Mouse (Mus musculus) midbrain, embryonic 16.5 days (tissue): Measurements from ENCODE around the gene Atg10. TPM values are rescaled to one million over a fixed set of nuclear protein-coding genes. Genes with fewer than 3 reads are reported as not detected.

Source experiments
- ATAC-seq: fragments of 200-750 bp; cut with Nextera tagmentation; 2 replicates; pipeline ENCODE4 v1.8.0; 2017; ENCODE audit warnings: moderate TSS enrichment
- H3K27ac ChIP-seq: fragments of 300-500 bp; sonication (generic); 2 replicates; pipeline ENCODE4 v1.5.1; 2014; ENCODE audit warnings: mild to moderate bottlenecking, low read length, mixed read lengths
- H3K27me3 ChIP-seq: fragments of 300-500 bp; sonication (generic); 2 replicates; pipeline ENCODE4 v1.6.1; 2014; ENCODE audit warnings: low read depth, low read length, mixed read lengths; ENCODE audit not compliant: control insufficient read depth, insufficient read depth
- H3K36me3 ChIP-seq: fragments of 300-500 bp; sonication (generic); 2 replicates; pipeline ENCODE4 v1.6.1; 2014; ENCODE audit warnings: mild to moderate bottlenecking, low read length, moderate library complexity, mixed read lengths; ENCODE audit not compliant: control insufficient read depth, insufficient read depth
- H3K4me1 ChIP-seq: fragments of 300-500 bp; sonication (generic); 2 replicates; pipeline ENCODE4 v1.6.1; 2014; ENCODE audit warnings: mild to moderate bottlenecking, low read length, mixed read lengths; ENCODE audit not compliant: control insufficient read depth, insufficient read depth
- H3K4me2 ChIP-seq: fragments of 300-500 bp; sonication (generic); 2 replicates; pipeline ENCODE4 v1.6.1; 2014; ENCODE audit warnings: mild to moderate bottlenecking, low read length, mixed read lengths
- H3K4me3 ChIP-seq: fragments of 300-500 bp; sonication (generic); 2 replicates; pipeline ENCODE4 v1.5.1; 2014; ENCODE audit warnings: low read depth, mild to moderate bottlenecking, low read length, moderate library complexity, mixed read lengths
- H3K9ac ChIP-seq: fragments of 300-500 bp; sonication (generic); 2 replicates; pipeline ENCODE4 v1.6.1; 2014; ENCODE audit warnings: low read depth, low read length, mixed read lengths
- H3K9me3 ChIP-seq: fragments of 300-500 bp; sonication (generic); replicated peaks from 2 replicates; pipeline ENCODE4 v1.6.1; 2014; ENCODE audit warnings: mild to moderate bottlenecking, low read length, mixed read lengths; ENCODE audit not compliant: control insufficient read depth, poor library complexity, severe bottlenecking
- WGBS: fragments of 180-500 bp; shearing (Covaris S2); extraction: QIAGEN DNeasy Blood & Tissue Kit; methylation state at CpG from one replicate; pipeline ENCODE4 v1.1.7; 2014; 5-methylcytosine and 5-hydroxymethylcytosine counted together
- polyA plus RNA-seq: library from polyadenylated mRNA; unstranded; fragments of >200 nt; fragmentation: Nextera tagmentation; extraction: Ambion mirVana; gene quantifications from 2 replicates; pipeline ENCODE4 v1.2.1, GENCODE M21; 2015

The Atg10 gene
- polyA plus RNA-seq, 1 experiment from 2014 or later, result 11.9 TPM

- 95% methylated on average over 8 of the region's 8 CpGs for WGBS
- Histone ChIP-seq H3K36me3 (no peaks in the 10 kb centered on the region), H3K9ac (no peak overlapping the region), H3K4me1 (peaks cover 16% of the 10 kb centered on the region), H3K9me3 (no peaks in the 10 kb centered on the region), H3K4me3 (no peak overlapping the region), H3K27me3 (no peaks in the 10 kb centered on the region), H3K4me2 (no peak overlapping the region), H3K27ac (no peak overlapping the region)
- no peak for ATAC-seq
These were observed 43.4 kb downstream of the Atg10 start for GRCm38 (mm10) chr13:91180364-91180763.

DNA sequence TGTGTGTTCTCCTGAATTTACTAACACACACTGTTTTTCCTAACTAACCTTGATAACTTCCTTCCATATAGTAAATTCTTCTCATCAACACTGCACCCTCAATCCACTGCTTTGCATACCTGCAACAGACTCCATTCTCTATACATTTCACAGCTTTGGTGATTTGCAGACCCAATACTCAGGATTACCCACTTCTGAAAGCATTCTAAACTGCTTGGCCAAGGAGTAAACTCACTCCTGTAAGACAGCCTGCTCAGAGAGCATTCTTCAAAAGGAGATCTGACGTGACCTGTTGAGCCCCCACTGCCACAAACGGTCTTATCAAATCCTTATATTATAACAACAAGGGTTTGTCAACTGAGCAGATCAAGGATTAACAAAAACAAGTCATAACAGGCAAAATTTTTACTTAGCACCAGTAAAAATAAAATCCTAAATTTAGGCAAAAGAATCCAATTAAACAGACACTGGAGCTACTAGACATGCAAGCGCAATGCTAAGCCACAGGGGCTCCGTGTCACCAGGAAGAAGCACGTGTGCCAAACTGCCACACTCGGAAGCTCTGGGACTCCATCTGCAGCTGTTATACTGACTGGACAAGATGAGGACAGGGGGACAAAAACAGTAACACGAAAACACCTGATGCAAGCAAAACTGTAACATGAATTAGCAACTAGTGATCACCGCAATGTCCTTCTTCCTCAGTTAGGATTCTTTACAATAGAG, 44.4 kb downstream of the Atg10 start:
- Histone ChIP-seq H3K27me3 (no peaks in the 10 kb centered on the region), H3K9me3 (no peaks in the 10 kb centered on the region), H3K4me1 (peaks cover 16% of the 10 kb centered on the region), H3K36me3 (no peaks in the 10 kb centered on the region), H3K9ac (no peak overlapping the region), H3K4me2 (no peak overlapping the region), H3K4me3 (no peak overlapping the region), H3K27ac (peak overlapping the region; percentile 47)
- ATAC-seq, result peak; percentile 23
- WGBS, result 41% methylated on average over 8 of the region's 8 CpGs

- Histone ChIP-seq H3K4me2 (0 out of 2 replicates have a peak overlapping the region, but pooled peaks have one; percentile 2), H3K27me3 (no peaks in the 10 kb centered on the region), H3K9me3 (no peaks in the 10 kb centered on the region), H3K4me3 (no peak overlapping the region), H3K9ac (no peak overlapping the region), H3K36me3 (no peaks in the 10 kb centered on the region), H3K4me1 (peaks cover 16% of the 10 kb centered on the region), H3K27ac (peak overlapping the region; percentile 69)
- 38% methylated on average over 9 of the region's 9 CpGs for WGBS
- ATAC-seq, result peak; percentile 83
These were observed 45.2 kb downstream of the Atg10 start for GRCm38 (mm10) chr13:91178428-91179160.

- H3K4me2 ChIP-seq, result no peak overlapping the region
- H3K4me1 ChIP-seq, result peaks cover 16% of the 10 kb centered on the region
- H3K9ac ChIP-seq, result no peak overlapping the region
- WGBS, result 63% methylated on average over 3 of the region's 3 CpGs
- no peak for ATAC-seq
- no peaks in the 10 kb centered on the region for H3K27me3 ChIP-seq
- H3K27ac ChIP-seq, result no peak overlapping the region
- H3K9me3 ChIP-seq, result no peaks in the 10 kb centered on the region
- no peaks in the 10 kb centered on the region for H3K36me3 ChIP-seq
- H3K4me3 ChIP-seq, result no peak overlapping the region
These were observed 48.4 kb downstream of the Atg10 start for GRCm38 (mm10) chr13:91175347-91175746.

DNA sequence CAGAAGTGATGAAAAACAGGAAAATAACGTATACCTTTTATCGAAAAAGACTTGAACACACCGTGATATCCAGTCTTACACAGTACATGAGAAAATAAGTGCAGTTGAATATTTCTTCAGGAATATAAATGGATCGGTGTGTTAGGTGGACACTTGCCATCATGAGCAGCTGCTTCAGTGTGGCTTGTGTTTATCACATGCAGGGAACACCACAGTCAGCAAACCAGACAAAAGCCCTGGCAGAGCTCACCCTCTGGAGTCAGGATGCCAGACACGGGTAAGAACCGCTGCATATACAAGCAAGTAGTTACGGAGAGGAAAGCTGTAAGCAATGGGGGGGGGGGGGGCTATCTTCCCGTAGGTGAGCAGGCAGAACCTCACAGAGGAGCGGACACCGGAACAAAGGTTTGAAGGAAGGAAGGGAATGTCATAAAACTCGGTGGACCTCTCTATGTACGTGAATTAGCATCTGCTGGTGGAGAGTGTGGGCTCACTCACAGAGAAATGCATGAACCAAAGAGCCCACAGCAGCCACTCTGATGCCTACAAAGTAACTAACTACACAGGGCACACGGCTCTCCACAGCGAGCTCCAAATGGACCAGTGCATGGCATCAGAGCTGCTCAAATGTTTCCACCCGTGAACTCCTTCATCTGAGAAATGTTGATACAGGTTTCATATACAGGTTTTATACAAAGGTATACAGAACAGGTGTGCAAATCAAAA, 51.8 kb downstream of the Atg10 start:
- Histone ChIP-seq H3K4me2 (no peak overlapping the region), H3K27ac (peak overlapping the region; percentile 33; the same call in 1 of the 2 replicates), H3K4me3 (no peak overlapping the region), H3K36me3 (no peaks in the 10 kb centered on the region), H3K27me3 (no peaks in the 10 kb centered on the region), H3K9ac (no peak overlapping the region), H3K9me3 (no peaks in the 10 kb centered on the region), H3K4me1 (no peaks in the 10 kb centered on the region; the same call in 1 of the 2 replicates)
- ATAC-seq, result peak; percentile 71
- WGBS, result 77% methylated on average over 15 of the region's 15 CpGs

- WGBS, result 75% methylated on average over 5 of the region's 5 CpGs
- H3K36me3 ChIP-seq, result no peaks in the 10 kb centered on the region
- no peaks in the 10 kb centered on the region for H3K27me3 ChIP-seq
- H3K4me2 ChIP-seq, result no peak overlapping the region
- H3K9me3 ChIP-seq, result no peaks in the 10 kb centered on the region
- no peak overlapping the region for H3K27ac ChIP-seq
- H3K9ac ChIP-seq, result no peak overlapping the region
- H3K4me3 ChIP-seq, result no peak overlapping the region
- ATAC-seq, result peak; percentile 73; the same call in 1 of the 2 replicates
- no peaks in the 10 kb centered on the region; the same call in 1 of the 2 replicates for H3K4me1 ChIP-seq
These were observed 52.6 kb downstream of the Atg10 start for GRCm38 (mm10) chr13:91171205-91171604.

- no peaks in the 10 kb centered on the region for H3K9me3 ChIP-seq
- H3K27me3 ChIP-seq, result no peaks in the 10 kb centered on the region
- H3K27ac ChIP-seq, result no peak overlapping the region
- H3K4me2 ChIP-seq, result no peak overlapping the region
- peak; percentile 30; the same call in 1 of the 2 replicates for ATAC-seq
- H3K9ac ChIP-seq, result no peak overlapping the region
- H3K4me3 ChIP-seq, result no peak overlapping the region
- no peaks in the 10 kb centered on the region for H3K36me3 ChIP-seq
- no peaks in the 10 kb centered on the region; the same call in 1 of the 2 replicates for H3K4me1 ChIP-seq
- WGBS, result 78% methylated on average over 17 of the region's 17 CpGs
These were observed 54.0 kb downstream of the Atg10 start for GRCm38 (mm10) chr13:91169529-91170319.

- Histone ChIP-seq H3K36me3 (no peaks in the 10 kb centered on the region), H3K27me3 (no peaks in the 10 kb centered on the region), H3K9ac (no peak overlapping the region), H3K9me3 (no peaks in the 10 kb centered on the region), H3K4me1 (no peaks in the 10 kb centered on the region; the same call in 1 of the 2 replicates), H3K4me3 (no peak overlapping the region), H3K27ac (no peak overlapping the region), H3K4me2 (no peak overlapping the region)
- no peak for ATAC-seq
- WGBS, result 87% methylated on average over 4 of the region's 4 CpGs
These were observed 55.3 kb downstream of the Atg10 start for GRCm38 (mm10) chr13:91168486-91168885.
